Mouse (Mus musculus): Measurements from ENCODE around the gene Ccdc169.
A peak's percentile ranks its signal among the peaks of the same experiment; 100 is the strongest.

The Ccdc169 gene

GRCm38 (mm10) chr3:55122336-55122870, 14.7 kb upstream of the Ccdc169 start:
- no peak for DNase-seq (ENCODE audit: low read depth, low spot score)

- no peak for DNase-seq (ENCODE audit: low read depth, low spot score)
Measured at GRCm38 (mm10) chr3:55123064-55123463, 14.1 kb upstream of the Ccdc169 start.

GRCm38 (mm10) chr3:55129181-55129692, 7.9 kb upstream of the Ccdc169 start:
- DNase-seq (ENCODE audit: low read depth, low spot score), result no peak

- DNase-seq (ENCODE audit: low read depth, low spot score), result no peak
Measured at GRCm38 (mm10) chr3:55131576-55132233, 5.4 kb upstream of the Ccdc169 start.

- no peak for DNase-seq (ENCODE audit: low read depth, low spot score)
Measured at GRCm38 (mm10) chr3:55139837-55140236, 2.7 kb downstream of the Ccdc169 start.

- no peak for DNase-seq (ENCODE audit: low read depth, low spot score)
Measured at GRCm38 (mm10) chr3:55141401-55141800, 4.3 kb downstream of the Ccdc169 start.

- no peak for DNase-seq (ENCODE audit: low read depth, low spot score)
Measured at GRCm38 (mm10) chr3:55144916-55145315, 7.8 kb downstream of the Ccdc169 start.

GRCm38 (mm10) chr3:55146441-55146840, 9.3 kb downstream of the Ccdc169 start:
- DNase-seq (ENCODE audit: low read depth, low spot score), result no peak

GRCm38 (mm10) chr3:55147156-55147555, 10.0 kb downstream of the Ccdc169 start:
- no peak for DNase-seq (ENCODE audit: low read depth, low spot score)

GRCm38 (mm10) chr3:55148091-55148490, 11.0 kb downstream of the Ccdc169 start:
- no peak for DNase-seq (ENCODE audit: low read depth, low spot score)

GRCm38 (mm10) chr3:55151656-55152433, 14.7 kb downstream of the Ccdc169 start:
- peak; percentile 50 for DNase-seq (ENCODE audit: low read depth, low spot score)

- peak; percentile 41 for DNase-seq (ENCODE audit: low read depth, low spot score)
Measured at GRCm38 (mm10) chr3:55152673-55153334, 15.7 kb downstream of the Ccdc169 start.

- DNase-seq (ENCODE audit: low read depth, low spot score), result peak; percentile 73
Measured at GRCm38 (mm10) chr3:55154163-55154562, 17.0 kb downstream of the Ccdc169 start.

- no peak for DNase-seq (ENCODE audit: low read depth, low spot score)
Measured at GRCm38 (mm10) chr3:55157413-55157812, 20.3 kb downstream of the Ccdc169 start.

- DNase-seq (ENCODE audit: low read depth, low spot score), result no peak
Measured at GRCm38 (mm10) chr3:55161144-55161543, 24.0 kb downstream of the Ccdc169 start.

- no peak for DNase-seq (ENCODE audit: low read depth, low spot score)
Measured at GRCm38 (mm10) chr3:55163510-55163909, 26.4 kb downstream of the Ccdc169 start.

- no peak for DNase-seq (ENCODE audit: low read depth, low spot score)
Measured at GRCm38 (mm10) chr3:55172478-55172877, 35.3 kb downstream of the Ccdc169 start.

GRCm38 (mm10) chr3:55177271-55177670, 40.1 kb downstream of the Ccdc169 start:
- no peak for DNase-seq (ENCODE audit: low read depth, low spot score)

- no peak for DNase-seq (ENCODE audit: low read depth, low spot score)
Measured at GRCm38 (mm10) chr3:55181766-55182165, 44.6 kb downstream of the Ccdc169 start, which contains the start of gene Sohlh2. Gene Sohlh2, plus strand, starts transcription at chr3:55182028.

- DNase-seq (ENCODE audit: low read depth, low spot score), result no peak
Measured at GRCm38 (mm10) chr3:55191668-55192067, 54.5 kb downstream of the Ccdc169 start.

GRCm38 (mm10) chr3:55193351-55193750, 56.2 kb downstream of the Ccdc169 start:
- DNase-seq (ENCODE audit: low read depth, low spot score), result no peak

- no peak for DNase-seq (ENCODE audit: low read depth, low spot score)
Measured at GRCm38 (mm10) chr3:55194792-55195191, 57.7 kb downstream of the Ccdc169 start.

Data from telencephalon, adult 2 months (tissue).